Mouse (Mus musculus): Measurements from ENCODE around the gene Pcgf1.

Gene Pcgf1

GRCm38 (mm10) chr6:83065995-83066394 is 11.7 kb upstream of the Pcgf1 start:
- peak in 1 of 2 experiments; percentile 28 for DNase-seq (ENCODE audit: low spot score in 2 of 2)

GRCm38 (mm10) chr6:83066441-83066840 is 11.2 kb upstream of the Pcgf1 start:
- no peak for DNase-seq (ENCODE audit: low spot score in 2 of 2)

GRCm38 (mm10) chr6:83068221-83068620 is 9.4 kb upstream of the Pcgf1 start:
- DNase-seq (ENCODE audit: low spot score in 2 of 2): no peak

- DNase-seq (ENCODE audit: low spot score in 2 of 2): no peak
These were observed 8.8 kb upstream of the Pcgf1 start for GRCm38 (mm10) chr6:83068706-83069487.

GRCm38 (mm10) chr6:83069488-83070246 is 8.0 kb upstream of the Pcgf1 start:
- DNase-seq (ENCODE audit: low spot score in 2 of 2): no peak

GRCm38 (mm10) chr6:83070247-83070310 is 7.6 kb upstream of the Pcgf1 start, which contains the start of gene Tlx2:
TSS of gene Tlx2 (minus strand) at chr6:83070293.
- DNase-seq (ENCODE audit: low spot score in 2 of 2): no peak

GRCm38 (mm10) chr6:83070311-83071219 is 7.1 kb upstream of the Pcgf1 start:
- no peak for DNase-seq (ENCODE audit: low spot score in 2 of 2)

- no peak for DNase-seq (ENCODE audit: low spot score in 2 of 2)
These were observed 6.4 kb upstream of the Pcgf1 start for GRCm38 (mm10) chr6:83071220-83071619.

- peak in 1 of 2 experiments; percentile 29 for DNase-seq (ENCODE audit: low spot score in 2 of 2)
These were observed 2.7 kb upstream of the Pcgf1 start for GRCm38 (mm10) chr6:83074979-83075378.

- DNase-seq (ENCODE audit: low spot score in 2 of 2): peak; percentile 97 to 99
These were observed 722 bp downstream of the Pcgf1 start for GRCm38 (mm10) chr6:83078324-83078858.

- DNase-seq (ENCODE audit: low spot score in 2 of 2): no peak
These were observed 2.5 kb downstream of the Pcgf1 start for GRCm38 (mm10) chr6:83080210-83080609.

GRCm38 (mm10) chr6:83083497-83083896 is 5.8 kb downstream of the Pcgf1 start:
- DNase-seq (ENCODE audit: low spot score in 2 of 2): no peak

GRCm38 (mm10) chr6:83084477-83084876 is 6.8 kb downstream of the Pcgf1 start:
- no peak for DNase-seq (ENCODE audit: low spot score in 2 of 2)

- DNase-seq (ENCODE audit: low spot score in 2 of 2): no peak
These were observed 8.7 kb downstream of the Pcgf1 start, which contains the start of gene Lbx2 for GRCm38 (mm10) chr6:83086121-83087035. TSS of gene Lbx2 (plus strand) at chr6:83086367.

GRCm38 (mm10) chr6:83087205-83087925 is 9.7 kb downstream of the Pcgf1 start:
- no peak for DNase-seq (ENCODE audit: low spot score in 2 of 2)

- DNase-seq (ENCODE audit: low spot score in 2 of 2): no peak
These were observed 10.2 kb downstream of the Pcgf1 start for GRCm38 (mm10) chr6:83087926-83088260.

- no peak for DNase-seq (ENCODE audit: low spot score in 2 of 2)
These were observed 14.9 kb downstream of the Pcgf1 start for GRCm38 (mm10) chr6:83092416-83093127.

- no peak for DNase-seq (ENCODE audit: low spot score in 2 of 2)
These were observed 18.3 kb downstream of the Pcgf1 start for GRCm38 (mm10) chr6:83095968-83096367.

GRCm38 (mm10) chr6:83098411-83098810 is 20.7 kb downstream of the Pcgf1 start:
- no peak for DNase-seq (ENCODE audit: low spot score in 2 of 2)

- peak; percentile 92 to 95 for DNase-seq (ENCODE audit: low spot score in 2 of 2)
These were observed 23.6 kb downstream of the Pcgf1 start, which contains the start of the genes Ccdc142 and Gm42688 for GRCm38 (mm10) chr6:83101316-83101687. TSS of gene Ccdc142 (plus strand) at chr6:83101601. TSS of gene Gm42688 (plus strand) at chr6:83101617.
